Mouse (Mus musculus) lung, postnatal 0 days (tissue): ENCODE measurements around the gene Inpp5a.

Experiments
- CTCF ChIP-seq: IDR thresholded peaks from 2 replicates; pipeline ENCODE4 v1.5.1; 2016; ENCODE audit warnings: antibody characterized with exemption, mild to moderate bottlenecking
- EP300 ChIP-seq: IDR thresholded peaks from 2 replicates; pipeline ENCODE4 v1.6.1; 2016; ENCODE audit warnings: antibody characterized with exemption, mild to moderate bottlenecking, control low read depth

DNA sequence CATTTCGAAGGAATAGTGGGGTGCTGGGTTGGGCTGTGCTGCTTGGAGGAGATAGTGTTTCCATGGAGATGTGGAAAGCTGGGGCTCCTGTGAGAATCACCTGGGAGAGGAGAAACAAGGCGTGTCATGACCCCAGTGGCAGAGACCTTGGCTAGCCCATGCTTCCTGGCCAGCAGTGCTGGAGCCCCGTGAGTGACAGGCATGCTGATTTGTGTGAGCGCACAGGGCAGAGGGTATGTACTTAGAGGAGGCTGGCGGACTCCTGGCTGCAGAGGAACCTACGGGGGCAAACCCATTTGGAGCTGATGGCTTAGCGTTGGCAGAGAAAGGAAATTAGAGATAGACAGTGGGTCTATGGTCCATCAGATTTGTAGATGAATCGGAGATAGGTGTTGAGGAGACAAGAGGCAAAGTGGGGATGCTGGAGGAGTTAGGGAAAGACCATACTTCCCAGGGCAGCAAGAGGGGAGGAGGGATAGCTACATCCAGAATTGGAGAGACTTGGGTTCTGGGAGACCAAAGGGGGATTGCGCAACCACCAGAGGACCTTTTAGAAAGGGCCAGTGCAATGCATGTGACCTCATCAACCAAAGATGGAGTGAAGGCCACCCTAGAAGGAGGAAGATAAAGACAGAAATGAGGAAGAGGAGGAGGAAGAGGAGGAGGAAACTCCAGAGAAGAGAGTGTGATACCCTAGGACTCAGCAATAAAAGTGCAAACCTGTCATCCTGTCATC lies 117.9 kb downstream of the Inpp5a start:
- TF ChIP-seq CTCF, result no peak
- no peak for TF ChIP-seq EP300
